Mouse (Mus musculus) thymus, postnatal 10 days (tissue): Measurements from ENCODE around the gene Tsx.
"Not testable (repeated sequence)": the region's sequence is repeated elsewhere in the genome, so short reads cannot be mapped to it uniquely, and the experiment has no call there.

Experiments used
- DNase-seq, 2 experiments: peaks; one replicate each; pipeline ENCODE4 v3.0.0; 2021; ENCODE audit warnings: low spot score in 2 of 2

The Tsx gene

DNA sequence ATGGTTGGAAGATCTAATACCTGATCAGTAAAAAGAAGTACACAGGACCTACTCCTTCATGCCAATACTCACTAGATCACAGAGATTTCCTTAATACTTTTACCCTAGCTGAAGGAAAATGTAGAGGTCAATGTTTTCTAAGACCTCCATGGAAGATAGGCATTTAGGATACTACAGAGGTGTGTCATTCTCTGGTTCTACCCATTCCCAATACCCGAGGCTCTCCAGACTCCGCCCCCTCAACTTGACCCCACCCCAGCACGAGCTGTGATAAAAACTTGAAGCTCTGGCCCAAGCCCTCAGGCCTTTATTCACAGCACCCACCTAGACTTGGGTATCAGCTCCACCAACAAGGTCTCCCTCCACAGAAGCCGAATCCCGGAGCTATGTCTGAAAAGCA lies at the start of gene Tsx:
Tsx (plus strand) TSS at position 301 of the 400 bp plus-strand sequence.
- no peak for DNase-seq

DNA sequence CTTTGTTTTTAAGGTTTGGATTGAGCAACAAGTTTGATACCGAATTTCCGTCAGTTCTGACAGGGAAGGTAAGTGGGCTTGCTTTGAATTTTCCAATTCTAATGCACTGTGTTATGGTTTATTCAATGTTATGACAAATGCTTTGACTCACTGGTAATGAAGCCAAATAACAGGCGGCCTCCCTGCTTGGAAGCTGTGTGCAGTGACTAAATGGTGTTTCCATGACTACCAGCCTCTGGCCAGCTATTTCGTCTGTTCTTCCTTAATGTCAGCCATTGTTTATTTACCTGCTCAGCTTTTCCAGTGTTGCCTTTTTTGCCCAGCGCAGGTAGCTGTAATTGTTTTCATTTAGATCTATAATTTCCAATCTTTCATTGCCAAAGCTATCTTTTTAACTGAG lies 48.1 kb upstream of the Tsx start:
- no peak for DNase-seq

DNA sequence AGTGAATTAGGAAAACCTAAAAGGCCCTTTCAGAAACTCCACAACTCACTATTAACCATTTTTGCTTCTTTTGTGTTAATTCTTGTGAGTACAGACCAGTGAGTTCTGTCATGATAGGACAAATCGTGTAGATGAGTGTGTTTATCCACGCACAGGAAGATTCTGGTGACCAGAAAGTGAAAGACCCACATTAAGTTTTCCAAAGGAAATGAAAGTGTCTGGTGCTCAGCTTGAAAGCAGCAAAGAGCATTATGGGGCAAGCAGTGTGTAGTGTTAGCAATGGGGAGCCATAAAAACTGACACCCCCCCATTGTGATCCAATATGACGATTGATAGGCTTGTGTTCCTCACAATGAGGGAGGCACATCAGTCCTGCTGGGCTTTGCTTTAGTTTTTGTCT lies 45.6 kb upstream of the Tsx start:
- DNase-seq: no peak

DNA sequence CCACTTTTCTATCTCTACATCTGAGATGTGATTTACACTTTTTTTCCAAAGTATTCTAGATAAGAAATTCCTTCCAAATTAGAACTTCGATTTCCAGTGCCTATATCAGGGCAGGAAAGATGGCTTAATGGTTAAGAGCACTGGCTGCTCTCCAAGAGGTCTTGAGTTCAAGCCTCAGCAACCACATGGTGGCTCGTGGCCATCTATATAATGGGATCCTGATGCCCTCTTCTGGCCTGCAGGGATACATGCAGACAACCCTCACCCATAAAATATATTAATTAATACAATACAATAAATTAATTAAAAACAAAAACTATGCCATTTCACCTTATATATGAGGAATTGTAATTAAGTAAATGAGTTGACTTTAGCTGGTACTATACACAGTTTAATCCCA lies 43.0 kb upstream of the Tsx start:
- no peak for DNase-seq

DNA sequence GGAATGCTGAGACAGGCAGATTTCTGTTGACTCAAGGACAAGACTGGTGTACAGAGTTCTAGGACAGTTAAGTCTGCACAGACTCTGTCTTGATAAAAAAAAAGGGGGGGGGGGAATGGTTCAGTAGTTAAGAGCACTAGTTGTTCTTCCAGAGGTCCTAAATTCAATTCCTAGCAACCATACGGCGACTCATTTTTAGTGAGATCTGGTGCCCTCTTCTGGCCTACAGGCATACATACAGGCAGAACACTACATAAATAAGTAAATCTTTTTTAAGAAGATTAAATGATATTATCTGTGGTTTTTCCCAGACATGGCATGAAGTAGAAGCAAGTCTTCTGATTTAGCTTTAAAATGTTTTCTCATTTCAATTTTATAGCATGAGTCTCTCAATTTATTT lies 42.6 kb upstream of the Tsx start:
- no peak for DNase-seq

DNA sequence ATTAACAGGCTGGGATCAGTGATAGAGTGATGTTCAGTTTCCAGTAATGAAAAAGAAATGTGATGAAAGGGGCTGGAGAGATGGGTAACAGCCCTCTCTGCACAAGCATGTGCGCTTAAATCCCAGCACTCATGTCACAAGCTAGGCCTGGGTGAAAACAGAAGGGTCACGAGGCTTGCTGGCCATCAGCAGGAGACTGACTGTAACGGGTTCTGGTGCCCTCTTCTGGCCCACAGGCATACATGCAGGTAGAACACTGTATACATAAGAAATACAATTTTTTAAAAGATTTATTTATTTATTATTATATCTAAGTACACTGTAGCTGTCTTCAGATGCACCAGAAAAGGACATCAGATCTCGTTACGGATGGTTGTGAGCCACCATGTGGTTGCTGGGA lies 40.0 kb upstream of the Tsx start:
- DNase-seq: no peak

DNA sequence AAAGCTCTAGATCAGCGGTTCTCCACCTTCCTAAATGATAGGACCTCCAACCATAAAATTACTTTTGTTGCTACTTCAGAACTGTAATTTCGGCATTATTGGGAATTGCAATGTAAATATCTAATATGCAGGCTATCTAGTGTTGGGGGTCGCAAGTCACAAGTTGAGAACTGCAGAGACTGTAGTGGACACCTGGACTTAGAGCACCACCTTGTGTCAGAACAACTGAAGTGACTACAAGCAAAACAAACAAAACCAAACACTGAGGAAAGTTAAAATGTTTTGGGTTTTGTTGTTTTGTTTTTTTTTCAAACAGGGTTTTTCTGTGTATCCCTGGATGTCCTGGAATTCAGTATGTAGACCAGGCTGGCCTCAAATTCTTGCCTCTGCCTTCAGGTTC lies 29.7 kb upstream of the Tsx start:
- no peak for DNase-seq

DNA sequence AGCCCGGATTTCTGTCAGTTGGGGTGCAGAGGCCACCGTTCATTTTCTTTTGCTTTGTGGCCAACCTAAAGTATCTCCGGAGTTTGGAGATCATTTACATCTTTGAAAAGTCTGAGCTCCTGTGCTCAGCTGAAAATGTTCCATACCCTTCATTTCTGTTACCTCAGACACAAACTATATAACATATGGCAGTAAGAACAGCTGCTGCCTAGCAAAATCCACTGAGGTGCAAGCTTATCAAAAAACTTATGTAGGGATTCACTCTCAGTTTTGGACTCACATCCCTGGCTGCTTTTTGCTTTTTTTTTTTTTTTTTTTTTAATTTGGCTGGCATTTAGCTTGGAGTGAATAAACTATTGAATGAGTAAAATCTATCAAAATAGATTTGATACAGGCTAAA lies 26.1 kb upstream of the Tsx start:
- no peak for DNase-seq

DNA sequence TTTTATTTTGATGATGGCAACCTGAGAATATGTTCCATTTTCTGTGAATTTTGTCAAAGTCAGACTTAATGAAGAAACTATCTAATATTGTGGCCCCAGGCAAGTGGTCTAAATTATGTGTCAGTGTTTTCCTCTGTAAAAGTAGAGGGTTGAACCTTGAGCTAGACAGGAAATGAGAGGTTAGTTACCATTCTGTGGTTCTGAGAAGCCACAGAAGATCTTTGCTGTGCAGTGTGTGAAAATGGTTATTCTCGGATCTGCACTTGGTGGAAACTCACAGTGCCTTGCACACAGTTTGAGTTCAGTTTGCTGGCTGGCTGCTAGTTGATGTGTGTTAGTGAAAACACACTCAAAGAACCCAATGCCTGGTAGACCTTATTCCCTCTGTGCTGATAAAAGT lies 20.4 kb upstream of the Tsx start:
- no peak for DNase-seq

DNA sequence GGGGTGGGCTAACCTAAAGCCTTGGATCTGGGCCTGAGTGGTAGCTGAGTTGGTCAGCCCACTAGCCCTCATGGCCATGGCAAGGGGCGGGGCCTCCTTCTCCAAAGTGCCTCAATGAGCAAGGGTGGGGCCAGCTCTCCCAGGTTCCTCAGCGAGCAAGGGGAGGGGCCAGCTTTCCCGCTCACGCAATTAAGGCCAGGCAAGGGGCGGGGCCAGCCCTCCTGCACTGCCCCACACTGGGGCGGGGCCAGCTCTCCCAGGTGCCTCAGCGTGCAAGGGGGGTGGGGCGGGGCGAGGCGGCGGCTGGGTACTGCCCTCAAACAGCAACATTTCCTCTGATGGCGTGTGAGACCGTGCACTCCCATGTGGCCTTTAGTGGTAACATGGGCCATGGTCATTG lies 9.2 kb upstream of the Tsx start:
- DNase-seq: no peak

DNA sequence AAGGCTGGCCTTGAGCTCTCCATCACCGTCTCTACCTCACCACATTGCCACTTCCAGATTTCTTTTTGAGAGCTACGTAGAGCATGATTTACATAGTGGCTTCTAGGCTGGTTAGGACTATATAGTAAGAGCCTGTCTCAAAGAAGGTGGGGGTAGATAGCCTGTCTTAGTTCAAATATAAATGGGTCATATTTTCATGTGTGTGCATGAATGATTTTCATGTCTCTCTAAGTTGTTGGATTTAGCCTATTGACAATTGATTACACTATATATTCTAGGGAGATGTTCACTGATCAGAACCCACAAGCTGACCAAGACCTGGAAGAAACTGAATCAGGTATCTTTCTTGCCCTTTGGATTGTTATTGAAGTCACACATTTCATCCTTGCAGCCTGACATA lies 7.4 kb downstream of the Tsx start, which contains the start of gene Gm26992:
Gm26992 (plus strand) TSS at position 301 of the 400 bp plus-strand sequence.
- DNase-seq: no peak

DNA sequence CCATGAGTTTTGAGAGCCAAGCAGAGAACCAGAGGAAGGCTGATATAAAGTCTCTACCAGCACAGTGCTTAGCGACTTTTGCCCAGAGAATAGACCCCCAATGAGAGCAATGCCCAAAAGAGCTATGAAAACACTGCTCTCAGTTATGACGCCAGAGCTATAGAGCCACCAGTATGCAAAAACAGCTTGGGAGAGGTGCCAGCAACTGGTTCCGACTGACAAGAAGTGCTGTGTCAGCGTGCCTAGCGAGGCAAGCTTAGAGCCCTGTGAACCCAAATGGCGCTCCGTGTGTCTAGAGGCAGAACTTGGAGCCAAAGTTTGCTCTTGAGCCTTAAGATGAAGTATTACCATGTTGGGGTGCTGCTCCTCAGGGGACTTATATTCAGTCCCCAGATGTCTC lies 13.4 kb downstream of the Tsx start:
- no peak for DNase-seq

DNA sequence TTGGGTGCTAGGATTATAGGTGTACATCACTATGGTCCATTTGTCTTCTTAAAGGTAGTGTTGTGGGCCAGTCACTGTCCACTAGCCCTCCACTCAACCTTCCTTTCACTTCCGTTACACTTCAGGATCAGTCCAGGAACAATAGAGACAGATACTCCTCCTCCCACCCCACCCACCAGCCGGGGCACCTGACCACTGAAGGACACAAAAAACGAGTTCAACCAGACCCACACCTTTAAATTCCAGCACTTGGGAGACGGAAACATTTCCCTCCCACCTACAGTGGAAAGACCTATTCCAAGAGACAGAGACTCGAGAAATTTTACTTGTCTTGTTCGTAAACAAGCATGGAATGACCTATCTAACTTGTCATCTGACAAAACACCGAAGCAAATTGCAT lies 18.0 kb downstream of the Tsx start:
- no peak for DNase-seq

DNA sequence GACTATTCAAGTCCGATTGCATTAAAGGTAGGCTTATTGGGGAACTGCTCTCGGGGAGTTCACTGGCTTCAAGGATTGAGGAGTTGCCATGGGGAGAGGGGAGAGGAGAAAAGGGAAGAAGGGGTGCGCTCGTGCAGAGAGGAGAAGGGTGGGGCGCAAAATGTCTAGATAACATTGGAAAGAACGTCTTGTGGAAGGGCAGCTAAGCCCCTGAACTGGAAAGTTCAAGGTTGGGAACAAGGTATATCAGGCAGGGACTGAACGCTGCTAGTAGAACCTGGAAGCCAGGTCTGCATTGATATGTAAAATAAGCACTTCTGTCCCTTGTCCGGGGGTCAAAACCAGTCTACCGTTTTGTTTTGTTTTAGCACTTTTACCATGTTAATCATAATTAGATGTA lies 23.8 kb downstream of the Tsx start:
- DNase-seq: no peak

DNA sequence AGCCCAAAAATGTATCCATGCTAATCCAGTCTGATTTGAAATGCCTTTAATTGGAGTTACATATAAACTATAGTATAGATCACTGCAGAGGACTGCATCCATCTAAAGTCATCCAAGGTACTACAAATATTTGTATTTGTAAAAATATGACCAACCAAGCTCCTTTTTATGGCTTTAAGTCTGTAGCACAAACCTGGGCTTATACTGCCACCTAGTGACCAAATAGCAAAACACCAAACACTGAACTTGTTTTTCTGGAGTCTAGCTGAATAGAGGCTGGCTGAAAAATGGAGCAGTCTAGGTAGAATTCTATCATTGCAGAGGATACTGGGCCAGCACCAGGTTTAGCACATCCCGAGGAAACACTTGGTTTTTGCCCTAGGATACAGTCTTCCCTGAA lies 26.5 kb downstream of the Tsx start:
- DNase-seq: peak in 1 of 2 experiments; percentile 10

DNA sequence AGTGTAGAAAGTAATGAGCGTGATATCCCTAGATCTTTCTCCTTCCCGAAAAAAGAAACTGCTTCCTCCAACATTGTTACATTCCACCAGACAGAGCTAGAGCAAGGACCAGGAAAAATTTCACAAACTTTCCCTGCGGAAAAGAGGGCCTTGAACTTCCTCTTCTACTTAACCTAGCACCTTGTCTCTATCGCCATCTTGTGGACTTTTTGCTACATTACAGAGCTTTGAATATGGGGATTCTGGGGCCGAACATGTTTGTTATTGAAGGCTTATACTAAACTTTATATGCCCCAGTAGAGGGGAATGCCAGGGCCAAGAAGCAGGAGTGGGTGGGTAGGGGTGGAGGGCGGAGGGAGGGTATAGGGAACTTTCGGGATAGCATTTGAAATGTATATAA lies 29.5 kb downstream of the Tsx start:
- peak; percentile 14 to 21 for DNase-seq

DNA sequence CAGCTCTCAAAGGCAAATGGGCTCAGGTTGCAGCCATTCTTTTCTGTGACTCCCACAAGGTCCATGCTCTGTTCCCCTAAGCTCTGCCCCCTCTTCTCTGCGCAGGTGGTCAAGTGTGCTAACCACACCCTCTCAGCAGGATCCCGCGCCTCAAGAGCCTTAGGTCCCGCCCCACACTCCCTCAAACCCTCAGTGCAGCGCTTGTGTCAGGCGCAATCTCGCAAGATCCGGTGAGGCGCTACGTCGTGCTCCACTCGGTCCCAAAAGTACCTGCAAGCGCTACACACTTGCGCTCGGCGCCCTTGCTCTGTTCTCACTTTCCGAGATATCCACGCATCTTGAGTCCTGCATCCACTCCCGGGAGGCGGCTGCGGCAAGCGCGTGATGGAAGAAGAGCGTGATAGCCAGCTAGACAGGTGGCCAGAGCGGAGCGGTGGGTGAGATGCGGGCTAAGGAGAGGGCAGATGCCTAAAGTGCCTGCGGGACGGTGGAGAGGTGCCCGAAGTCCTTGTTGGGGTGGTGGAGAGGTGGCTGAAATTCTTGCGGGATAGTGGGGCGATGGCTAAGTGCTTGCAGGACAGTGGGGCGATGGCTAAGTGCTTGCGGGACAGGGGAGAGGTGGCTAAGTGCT lies 33.4 kb downstream of the Tsx start:
- peak; percentile 7 to 43 for DNase-seq

DNA sequence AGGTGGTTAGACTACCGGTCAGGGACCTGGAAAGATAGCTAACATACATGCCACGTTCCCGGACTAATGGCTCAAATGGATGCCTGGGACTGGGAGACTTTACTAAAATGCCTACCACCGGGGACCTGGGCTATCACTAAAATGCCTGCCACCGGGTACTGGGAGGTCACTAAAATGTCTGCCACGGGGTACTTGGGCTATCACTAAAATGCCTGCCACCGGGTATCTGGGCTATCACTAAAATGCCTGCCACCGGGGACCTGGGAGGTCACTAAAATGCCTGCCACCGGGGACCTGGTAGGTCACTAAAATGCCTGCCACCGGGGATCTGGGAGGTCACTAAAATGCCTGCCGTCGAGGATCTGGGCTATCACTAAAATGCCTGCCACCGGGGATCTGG lies 34.2 kb downstream of the Tsx start:
- not testable (repeated sequence) for DNase-seq

DNA sequence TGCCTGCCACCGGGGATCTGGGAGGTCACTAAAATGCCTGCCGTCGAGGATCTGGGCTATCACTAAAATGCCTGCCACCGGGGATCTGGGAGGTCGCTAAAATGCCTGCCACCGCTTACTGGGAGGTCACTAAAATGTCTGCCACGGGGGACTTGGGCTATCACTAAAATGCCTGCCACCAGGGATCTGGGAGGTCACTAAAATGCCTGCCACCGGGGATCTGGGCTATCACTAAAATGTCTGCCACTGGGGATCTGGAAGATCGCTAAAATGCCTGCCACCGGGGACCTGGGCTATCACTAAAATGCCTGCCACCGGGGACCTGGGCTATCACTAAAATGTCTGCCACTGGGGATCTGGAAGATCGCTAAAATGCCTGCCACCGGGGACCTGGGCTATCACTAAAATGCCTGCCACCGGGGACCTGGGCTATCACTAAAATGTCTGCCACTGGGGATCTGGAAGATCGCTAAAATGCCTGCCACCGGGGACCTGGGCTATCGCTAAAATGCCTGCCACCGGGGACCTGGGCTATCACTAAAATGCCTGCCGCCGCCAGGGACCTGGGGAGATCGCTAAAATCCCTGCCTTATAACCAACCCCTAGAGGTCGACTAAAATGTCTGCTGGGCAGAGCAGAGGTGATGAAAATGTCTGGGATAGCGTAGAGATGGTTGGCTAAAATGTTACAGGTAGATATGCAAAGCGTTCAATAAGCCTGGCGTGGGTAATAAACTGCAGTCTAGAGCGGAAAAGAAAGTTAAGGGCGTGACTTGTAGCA lies 34.9 kb downstream of the Tsx start:
- not testable (repeated sequence) for DNase-seq

DNA sequence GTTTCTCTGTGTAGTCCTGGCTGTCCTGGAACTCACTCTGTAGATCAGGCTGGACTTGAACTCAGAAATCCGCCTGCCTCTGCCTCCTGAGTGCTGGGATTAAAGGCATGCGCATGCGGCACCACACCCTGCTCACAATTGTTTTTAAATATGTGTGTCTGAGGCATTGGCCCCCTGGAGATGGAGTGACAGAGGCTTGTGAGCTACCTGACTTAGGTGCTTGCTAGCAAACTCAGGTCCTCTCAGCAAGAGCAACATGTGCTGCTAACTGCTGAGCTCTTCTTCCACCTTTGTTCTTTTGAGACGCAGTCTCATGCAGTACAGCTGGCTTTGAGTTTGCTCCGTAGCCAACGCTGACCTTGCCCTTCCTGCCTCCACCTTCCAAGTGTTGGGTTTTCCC lies 38.5 kb downstream of the Tsx start:
- no peak for DNase-seq

DNA sequence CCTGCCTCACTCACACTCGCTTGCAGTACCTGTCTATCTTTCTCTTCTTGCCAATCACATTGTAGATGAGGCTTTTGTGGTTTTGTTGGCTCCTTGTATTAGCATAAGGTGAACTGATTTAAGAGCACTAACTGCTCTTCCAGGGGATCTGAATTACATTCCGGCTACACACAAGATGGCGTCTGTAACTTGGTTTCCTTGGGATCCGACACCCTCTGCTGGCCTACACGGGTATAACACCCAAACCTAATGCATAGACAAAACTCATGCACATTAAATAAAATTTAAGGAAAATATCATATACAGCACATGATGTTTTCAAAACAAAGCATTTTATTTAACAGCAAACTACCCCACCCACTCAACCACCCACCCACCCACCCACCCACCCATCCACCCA lies 45.8 kb downstream of the Tsx start:
- no peak for DNase-seq

DNA sequence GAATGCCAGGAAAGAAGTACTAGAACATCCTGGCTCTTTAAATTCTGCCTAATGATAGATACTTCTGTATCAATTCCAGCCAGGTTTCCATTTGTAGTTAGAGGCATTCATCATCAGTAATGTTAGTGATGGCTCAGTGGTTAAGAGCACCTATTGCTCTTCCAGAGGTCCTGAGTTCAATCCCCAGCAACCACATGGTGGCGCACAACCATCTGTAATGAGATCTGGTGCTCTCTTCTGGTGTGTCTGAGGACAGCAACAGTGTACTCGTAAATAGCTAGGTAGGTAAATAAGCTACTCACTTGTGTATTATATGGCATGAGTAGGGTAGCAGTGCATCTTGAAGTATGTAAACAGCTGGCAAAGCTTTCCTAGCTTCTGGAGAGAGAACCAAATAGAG lies 54.7 kb downstream of the Tsx start:
- DNase-seq: no peak

DNA sequence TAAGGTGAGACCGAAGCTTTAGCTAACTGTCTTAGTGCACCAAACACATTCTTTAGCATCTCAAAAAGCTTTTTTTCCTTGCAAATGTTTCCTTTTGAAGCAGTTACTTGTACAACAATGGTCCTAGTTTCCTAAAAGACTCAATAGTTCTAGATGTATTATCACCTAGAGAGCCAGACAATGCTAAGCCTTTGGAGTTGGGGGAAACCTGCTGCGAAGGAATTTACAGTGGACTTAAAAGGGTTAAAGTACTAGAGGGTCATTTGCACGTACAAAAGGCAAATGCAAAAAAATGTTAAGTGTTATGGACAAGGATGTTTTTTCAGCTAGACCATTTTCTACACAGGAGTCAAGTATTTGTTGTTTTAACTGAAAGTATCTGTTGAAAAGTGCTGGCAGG lies 58.1 kb downstream of the Tsx start:
- no peak for DNase-seq
